Mouse (Mus musculus) CH12.LX (cell line): ENCODE data around the gene Mgarp. TPM values are rescaled to one million over a fixed set of nuclear protein-coding genes. Genes with fewer than 3 reads are reported as not detected.

Experiments
- DNase-seq: peaks from one replicate; pipeline ENCODE4 v3.0.0-alpha.2; 2013; ENCODE audit errors: extremely low read depth
- H3K27ac ChIP-seq: 2 replicates; pipeline ENCODE4 v1.5.1; 2012; ENCODE audit warnings: low read depth, mild to moderate bottlenecking, control low read depth, moderate library complexity; ENCODE audit not compliant: insufficient read depth
- H3K27me3 ChIP-seq: replicated peaks from 2 replicates; pipeline ENCODE3; 2012; ENCODE audit warnings: inconsistent platforms
- H3K36me3 ChIP-seq, 2 experiments: replicated peaks in 1 of 2; 2 replicates each; pipeline versions ENCODE3 to v1.6.1; 2012; ENCODE audit warnings: inconsistent platforms in 1 of 2, low read length in 1 of 2, mild to moderate bottlenecking in 1 of 2, mixed read lengths in 1 of 2, moderate library complexity in 1 of 2; ENCODE audit not compliant: control insufficient read depth in 1 of 2, insufficient read depth in 1 of 2
- H3K4me1 ChIP-seq, 2 experiments: 2 replicates each; pipeline ENCODE4 v1.6.1; 2012; ENCODE audit warnings: inconsistent platforms in 1 of 2, moderate library complexity in 1 of 2; ENCODE audit not compliant: insufficient read depth in 2 of 2, control insufficient read depth in 1 of 2
- H3K4me2 ChIP-seq: 2 replicates; pipeline ENCODE4 v1.6.1; 2012; ENCODE audit warnings: low read depth, mild to moderate bottlenecking, control low read depth; ENCODE audit not compliant: poor library complexity, insufficient read depth, severe bottlenecking
- H3K4me3 ChIP-seq, 3 experiments: fragments of 150-350 bp in 1 of 3; sonication (generic) in 1 of 3; replicated peaks in 1 of 3; 2 replicates each; pipeline versions ENCODE3 to v1.5.1; 2011 to 2012; ENCODE audit warnings: low read depth in 2 of 3, low read length in 2 of 3, mild to moderate bottlenecking in 2 of 3, moderate library complexity in 2 of 3, control low read depth in 1 of 3, improper control_type of control experiment in 1 of 3, inconsistent platforms in 1 of 3, mixed read lengths in 1 of 3; ENCODE audit not compliant: poor library complexity in 1 of 3
- H3K79me2 ChIP-seq: replicated peaks from 2 replicates; pipeline ENCODE4 v1.6.1; 2012; ENCODE audit warnings: mild to moderate bottlenecking, moderate library complexity; ENCODE audit not compliant: control insufficient read depth, poor library complexity, insufficient read depth, severe bottlenecking; ENCODE audit errors: extremely low read depth
- H3K9ac ChIP-seq: 2 replicates; pipeline ENCODE4 v1.6.1; 2012; ENCODE audit warnings: low read depth, mild to moderate bottlenecking, control low read depth, moderate library complexity; ENCODE audit not compliant: insufficient read depth
- H3K9me3 ChIP-seq: replicated peaks from 2 replicates; pipeline ENCODE3; 2012; ENCODE audit warnings: low read length, inconsistent platforms, mixed read lengths
- BHLHE40 ChIP-seq: IDR thresholded peaks from 2 replicates; pipeline ENCODE4 v1.6.1; 2011; ENCODE audit warnings: mild to moderate bottlenecking, low read depth, low read length, improper control_type of control experiment
- CHD1 ChIP-seq: IDR thresholded peaks from 2 replicates; pipeline ENCODE4 v1.6.1; 2012; ENCODE audit warnings: low read depth, low read length, improper control_type of control experiment, inconsistent platforms
- CHD2 ChIP-seq: IDR thresholded peaks from 2 replicates; pipeline ENCODE4 v1.6.1; 2011; ENCODE audit warnings: low read length, improper control_type of control experiment
- E2F4 ChIP-seq: IDR thresholded peaks from 2 replicates; pipeline ENCODE4 v1.6.1; 2011; ENCODE audit warnings: low read depth, low read length, improper control_type of control experiment; ENCODE audit not compliant: insufficient replicate concordance
- ELF1 ChIP-seq: IDR thresholded peaks from 2 replicates; pipeline ENCODE4 v1.6.1; 2014; ENCODE audit warnings: low read depth, mild to moderate bottlenecking, inconsistent platforms, low read length, improper control_type of control experiment
- EP300 ChIP-seq: IDR thresholded peaks from 2 replicates; pipeline ENCODE4 v1.6.1; 2011; ENCODE audit warnings: low read length, improper control_type of control experiment
- HCFC1 ChIP-seq: IDR thresholded peaks from 2 replicates; pipeline ENCODE4 v1.6.1; 2012; ENCODE audit warnings: low read depth, mild to moderate bottlenecking, inconsistent platforms, low read length, improper control_type of control experiment
- IRF4 ChIP-seq: IDR thresholded peaks from 2 replicates; pipeline ENCODE4 v1.6.1; 2014; ENCODE audit warnings: low read depth, mild to moderate bottlenecking, inconsistent platforms, low read length, improper control_type of control experiment
- JUN ChIP-seq: IDR thresholded peaks from 2 replicates; pipeline ENCODE4 v1.6.1; 2011; ENCODE audit warnings: low read depth, mild to moderate bottlenecking, low read length, improper control_type of control experiment, moderate library complexity; ENCODE audit not compliant: insufficient read depth
- JUND ChIP-seq: conservative IDR thresholded peaks from 2 replicates; pipeline ENCODE4 v1.6.1; 2011; ENCODE audit warnings: low read depth, low read length, improper control_type of control experiment
- KAT2A ChIP-seq: IDR thresholded peaks from 2 replicates; pipeline ENCODE4 v1.6.1; 2012; ENCODE audit warnings: low read length, improper control_type of control experiment, inconsistent platforms; ENCODE audit not compliant: insufficient replicate concordance
- MAFK ChIP-seq: IDR thresholded peaks from 2 replicates; pipeline ENCODE4 v1.6.1; 2011; ENCODE audit warnings: low read length, improper control_type of control experiment; ENCODE audit not compliant: insufficient replicate concordance
- MAX ChIP-seq: IDR thresholded peaks from 2 replicates; pipeline ENCODE4 v1.6.1; 2011; ENCODE audit warnings: low read length, improper control_type of control experiment
- MAZ ChIP-seq: IDR thresholded peaks from 2 replicates; pipeline ENCODE4 v1.6.1; 2012; ENCODE audit warnings: low read depth, mild to moderate bottlenecking, inconsistent platforms, low read length, improper control_type of control experiment, moderate library complexity
- MEF2A ChIP-seq: IDR thresholded peaks from 2 replicates; pipeline ENCODE4 v1.6.1; 2014; ENCODE audit warnings: low read depth, mild to moderate bottlenecking, inconsistent platforms, low read length, improper control_type of control experiment, borderline replicate concordance
- MXI1 ChIP-seq: IDR thresholded peaks from 2 replicates; pipeline ENCODE4 v1.6.1; 2011; ENCODE audit warnings: mild to moderate bottlenecking, low read depth, low read length, improper control_type of control experiment
- MYC ChIP-seq: IDR thresholded peaks from 2 replicates; pipeline ENCODE4 v1.6.1; 2011; ENCODE audit warnings: low read depth, mild to moderate bottlenecking, improper control_type of control experiment, low read length
- PAX5 ChIP-seq: IDR thresholded peaks from 2 replicates; pipeline ENCODE4 v1.6.1; 2012; ENCODE audit warnings: low read length, inconsistent platforms, mixed read lengths
- POLR2A ChIP-seq: IDR thresholded peaks from 2 replicates; pipeline ENCODE4 v1.6.1; 2011; ENCODE audit warnings: low read depth, mild to moderate bottlenecking, improper control_type of control experiment, low read length
- POLR2AphosphoS2 ChIP-seq: IDR thresholded peaks from 2 replicates; pipeline ENCODE4 v1.6.1; 2011; ENCODE audit warnings: low read depth, low read length, improper control_type of control experiment
- RAD21 ChIP-seq: IDR thresholded peaks from 2 replicates; pipeline ENCODE4 v1.6.1; 2011; ENCODE audit warnings: low read depth, mild to moderate bottlenecking, low read length, improper control_type of control experiment, moderate library complexity
- RCOR1 ChIP-seq: conservative IDR thresholded peaks from 2 replicates; pipeline ENCODE4 v1.6.1; 2012; ENCODE audit warnings: low read depth, mild to moderate bottlenecking, inconsistent platforms, low read length, improper control_type of control experiment
- SIN3A ChIP-seq: IDR thresholded peaks from 2 replicates; pipeline ENCODE4 v1.6.1; 2012; ENCODE audit warnings: low read length, improper control_type of control experiment, inconsistent platforms
- SMC3 ChIP-seq: IDR thresholded peaks from 2 replicates; pipeline ENCODE4 v1.6.1; 2011; ENCODE audit warnings: low read depth, low read length, improper control_type of control experiment
- TBP ChIP-seq: conservative IDR thresholded peaks from 2 replicates; pipeline ENCODE4 v1.6.1; 2011; ENCODE audit warnings: low read depth, low read length, improper control_type of control experiment
- TCF12 ChIP-seq: IDR thresholded peaks from 2 replicates; pipeline ENCODE4 v1.6.1; 2014; ENCODE audit warnings: low read depth, mild to moderate bottlenecking, inconsistent platforms, low read length, improper control_type of control experiment
- UBTF ChIP-seq: IDR thresholded peaks from 2 replicates; pipeline ENCODE4 v1.6.1; 2012; ENCODE audit warnings: low read depth, mild to moderate bottlenecking, inconsistent platforms, low read length, improper control_type of control experiment, moderate library complexity
- USF1 ChIP-seq: IDR thresholded peaks from 2 replicates; pipeline ENCODE4 v1.6.1; 2014; ENCODE audit warnings: low read depth, mild to moderate bottlenecking, inconsistent platforms, low read length, improper control_type of control experiment
- USF2 ChIP-seq: conservative IDR thresholded peaks from 2 replicates; pipeline ENCODE4 v1.6.1; 2011; ENCODE audit warnings: low read depth, low read length, improper control_type of control experiment
- ZC3H11A ChIP-seq: IDR thresholded peaks from 2 replicates; pipeline ENCODE4 v1.6.1; 2012; ENCODE audit warnings: low read depth, mild to moderate bottlenecking, inconsistent platforms, low read length, improper control_type of control experiment
- ZKSCAN1 ChIP-seq: IDR thresholded peaks from 2 replicates; pipeline ENCODE4 v1.6.1; 2012; ENCODE audit warnings: low read depth, inconsistent platforms, low read length, improper control_type of control experiment, borderline replicate concordance
- ZMIZ1 ChIP-seq: IDR thresholded peaks from 2 replicates; pipeline ENCODE4 v1.6.1; 2012; ENCODE audit warnings: low read depth, mild to moderate bottlenecking, inconsistent platforms, low read length, improper control_type of control experiment
- ZNF384 ChIP-seq: IDR thresholded peaks from 2 replicates; pipeline ENCODE4 v1.6.1; 2012; ENCODE audit warnings: low read depth, low read length, improper control_type of control experiment, inconsistent platforms
- dilution Hi-C: fragments of 300-500 bp; cut with MboI; formaldehyde crosslinking; loops from 2 replicates; pipeline ENCODE4 v1.14.3; 2020; ENCODE audit warnings: low sequenced_read_pairs; ENCODE audit not compliant: extremely low pct_unique_long_range_greater_than_20kb, extremely low pct_ligation_motif_present
- in situ Hi-C: fragments of 300-500 bp; cut with MboI; formaldehyde crosslinking; loops from 3 replicates; pipeline ENCODE4 v1.14.3; 2019; ENCODE audit warnings: low sequenced_read_pairs, low pct_ligation_motif_present, low pct_unique_long_range_greater_than_20kb, mixed read lengths
- polyA plus RNA-seq: library from polyadenylated mRNA; unstranded; fragments of >175 nt; gene quantifications from 2 replicates; pipeline ENCODE4 v1.2.1, GENCODE M21; 2012; ENCODE audit warnings: low read depth; ENCODE audit not compliant: insufficient read length
- total RNA-seq, 2 experiments: library from RNA; depleted of rRNA; stranded (reverse); fragments of 300-350 nt in 1 of 2; fragments of >200 nt in 1 of 2; gene quantifications; 2 replicates each; pipeline ENCODE4 v1.2.3; 2012 to 2014

Gene Mgarp
- total and polyA plus RNA-seq, 3 experiments, result not detected

- DNase-seq, result peak; percentile 31
- H3K4me1 ChIP-seq, result peaks cover 0 to 58% of the 10 kb centered on the region in 2 experiments; a peak in 3 of 4 replicates
- no peaks in the 10 kb centered on the region for H3K27me3 ChIP-seq
- H3K79me2 ChIP-seq, result peaks cover 84% of the 10 kb centered on the region
- TF ChIP-seq TBP (no peak), EP300 (peak; percentile 54), UBTF (no peak), MAZ (no peak), JUN (peak; percentile 43; the same call in 1 of the 2 replicates), BHLHE40 (no peak), HCFC1 (no peak), CHD1 (no peak), POLR2A (no peak), MAX (no peak), MAFK (no peak), E2F4 (no peak), ELF1 (no peak), IRF4 (peak; percentile 54; the same call in 1 of the 2 replicates), SMC3 (no peak), SIN3A (no peak), RCOR1 (no peak), MEF2A (0 out of 2 replicates have a peak, but pooled peaks have one; percentile 12), KAT2A (no peak), ZC3H11A (no peak), ZMIZ1 (no peak), JUND (peak; percentile 71), USF1 (no peak), TCF12 (no peak), PAX5 (no peak), MXI1 (no peak), ZNF384 (no peak), CHD2 (no peak), RAD21 (no peak), MYC (no peak), ZKSCAN1 (no peak), POLR2AphosphoS2 (no peak), USF2 (no peak)
- dilution Hi-C loops, result no loop called here
- H3K4me2 ChIP-seq, result no peak overlapping the region
- no peak overlapping the region for H3K9ac ChIP-seq
- no peak overlapping the region for H3K4me3 ChIP-seq
- in situ Hi-C loops, result no loop called here
- H3K36me3 ChIP-seq, result peaks cover 6 to 24% of the 10 kb centered on the region in 2 experiments
- no peaks in the 10 kb centered on the region for H3K9me3 ChIP-seq
- H3K27ac ChIP-seq, result no peak overlapping the region
Measured at GRCm38 (mm10) chr3:51425394-51425793, 28.9 kb upstream of the Mgarp start.
